Comparison of ENCODE assay signal across 8 mouse cellular contexts in the genomic region with DNA sequence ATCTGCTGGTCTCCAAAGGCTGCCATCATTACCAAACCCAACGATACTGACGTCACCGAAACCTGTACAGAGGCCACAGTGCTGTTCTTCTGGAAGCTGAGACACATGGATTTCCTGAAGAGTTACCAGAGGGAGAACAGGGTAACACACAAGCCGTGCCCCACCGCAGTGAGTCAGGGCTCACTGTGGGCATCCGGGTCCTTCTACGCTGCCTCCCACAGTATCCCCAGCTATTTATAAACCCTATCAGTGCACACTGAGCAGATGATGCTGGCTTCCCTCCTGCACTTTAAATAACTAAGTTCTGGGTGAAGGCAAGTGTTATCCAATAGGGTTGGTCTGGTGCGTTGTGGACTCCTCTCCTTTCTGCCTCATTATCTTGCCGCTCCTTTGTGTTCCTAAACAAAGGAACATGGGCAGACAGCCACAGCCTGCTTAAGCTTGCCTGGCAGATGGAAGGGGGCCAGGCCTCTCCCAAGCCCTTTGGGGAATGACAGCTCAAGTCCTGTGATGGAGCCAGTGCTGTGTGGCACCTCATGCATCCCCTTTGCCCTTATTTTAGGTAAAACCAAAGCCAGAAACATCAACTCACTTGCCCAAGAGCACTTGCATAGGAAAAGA.
DNase-seq lines count a peak whose midpoint lies in the region; ATAC-seq and TF ChIP-seq lines count a peak whose summit lies in the region.

No protein-coding gene starts in this region.

- DNase-seq in cerebellum, postnatal 10 days: peak; percentile 67 to 73
- DNase-seq in forebrain, postnatal 0 days: peak; percentile 77
- DNase-seq in heart, postnatal 10 days: peak; percentile 83 to 91
- peak; percentile 44 to 73 for DNase-seq in left cerebral cortex, postnatal 14 days (ENCODE audit: low spot score in 2 of 2)
- DNase-seq in ovary, postnatal 10 days (ENCODE audit: low spot score): peak; percentile 14
- DNase-seq in kidney, adult 18-20 months: no peak
- no peak for DNase-seq in urinary bladder, postnatal 36 days (ENCODE audit: low spot score in 2 of 2)

- peak; percentile 84 for ATAC-seq in forebrain, postnatal 0 days
- no peak for ATAC-seq in erythroid progenitor cell, adult 5-6 weeks (replicated peaks; ENCODE audit: low FRiP score, poor library complexity, severe bottlenecking)

- H3K36me3 ChIP-seq in forebrain, postnatal 0 days (ENCODE audit: insufficient read depth): no peaks in the 10 kb centered on the region

- no peaks in the 10 kb centered on the region for H3K27me3 ChIP-seq in forebrain, postnatal 0 days (ENCODE audit: insufficient read depth, low read length)

- WGBS in forebrain, postnatal 0 days: 29% methylated on average over 9 of the region's 9 CpGs

- no peak overlapping the region for H3K27ac ChIP-seq in forebrain, postnatal 0 days (ENCODE audit: low read depth, low read length)

- no peak overlapping the region for H3K9ac ChIP-seq in forebrain, postnatal 0 days

- no peak for TF ChIP-seq CTCF in forebrain, postnatal 0 days (IDR thresholded peaks at IDR 0.05; ENCODE audit: low read depth)

- no peaks in the 10 kb centered on the region for H3K9me3 ChIP-seq in forebrain, postnatal 0 days (ENCODE audit: low read length)

- H3K4me1 ChIP-seq in forebrain, postnatal 0 days (ENCODE audit: insufficient read depth): peaks cover 10% of the 10 kb centered on the region; the same call in 1 of the 2 replicates

- intact Hi-C loops in heart, postnatal 10 days (cut with DNase I): loop anchor here (5.0 kb wide), 1 partner anchor 85 kb away; the partner anchor contains the start of gene Galnt18
- intact Hi-C loops in left cerebral cortex, postnatal 14 days (cut with DNase I): no loop called here

- no peak overlapping the region for H3K4me2 ChIP-seq in forebrain, postnatal 0 days (ENCODE audit: low read depth)

- H3K4me3 ChIP-seq in forebrain, postnatal 0 days (ENCODE audit: low read depth, low read length): no peak overlapping the region

Comparison
In these comparisons a context has a peak if more than half of its experiments do, and no peak if none do; other contexts are left out.
1. DNase-seq: peak in cerebellum, postnatal 10 days (2 of 2), forebrain, postnatal 0 days (single experiment), heart, postnatal 10 days (2 of 2), left cerebral cortex, postnatal 14 days (2 of 2) and ovary, postnatal 10 days (single experiment); none in kidney, adult 18-20 months (single experiment) and urinary bladder, postnatal 36 days (0 of 2).